Mouse (Mus musculus) embryonic facial prominence, embryonic 12.5 days (tissue): ENCODE measurements around the gene Hist1h3f. TPM values are rescaled to one million over a fixed set of nuclear protein-coding genes. Genes with fewer than 3 reads are reported as not detected.
"Not testable (repeated sequence)": the region's sequence is repeated elsewhere in the genome, so short reads cannot be mapped to it uniquely, and the experiment has no call there.

Source experiments
- ATAC-seq: fragments of 200-750 bp; cut with Nextera tagmentation; 2 replicates; pipeline ENCODE4 v1.8.0; 2017; ENCODE audit not compliant: insufficient number of reproducible peaks, insufficient read depth, low FRiP score, low TSS enrichment
- H3K27ac ChIP-seq: fragments of 300-500 bp; sonication (generic); 2 replicates; pipeline ENCODE4 v1.5.1; 2016; ENCODE audit warnings: mild to moderate bottlenecking
- H3K27me3 ChIP-seq: fragments of 300-500 bp; sonication (generic); 2 replicates; pipeline ENCODE4 v1.6.1; 2016; ENCODE audit warnings: mild to moderate bottlenecking, moderate library complexity
- H3K36me3 ChIP-seq: fragments of 300-500 bp; sonication (generic); 2 replicates; pipeline ENCODE4 v1.6.1; 2016; ENCODE audit warnings: mild to moderate bottlenecking
- H3K4me1 ChIP-seq: fragments of 300-500 bp; sonication (generic); 2 replicates; pipeline ENCODE4 v1.6.1; 2016
- H3K4me2 ChIP-seq: fragments of 300-500 bp; sonication (generic); replicated peaks from 2 replicates; pipeline ENCODE4 v1.6.1; 2016; ENCODE audit warnings: mild to moderate bottlenecking, moderate library complexity
- H3K4me3 ChIP-seq: fragments of 300-500 bp; sonication (generic); 2 replicates; pipeline ENCODE4 v1.5.1; 2016; ENCODE audit warnings: mild to moderate bottlenecking
- H3K9ac ChIP-seq: fragments of 300-500 bp; sonication (generic); 2 replicates; pipeline ENCODE4 v1.6.1; 2016; ENCODE audit warnings: mild to moderate bottlenecking, moderate library complexity
- H3K9me3 ChIP-seq: fragments of 300-500 bp; sonication (generic); 2 replicates; pipeline ENCODE4 v1.6.1; 2016; ENCODE audit warnings: mild to moderate bottlenecking, moderate library complexity
- WGBS: fragments of 180-500 bp; shearing (Covaris S2); methylation state at CpG from one replicate; pipeline ENCODE4 v1.1.7; 2016; 5-methylcytosine and 5-hydroxymethylcytosine counted together
- polyA plus RNA-seq: library from polyadenylated mRNA; unstranded; fragments of >200 nt; fragmentation: Nextera tagmentation; extraction: Ambion mirVana; gene quantifications from 2 replicates; pipeline ENCODE4 v1.2.1, GENCODE M21; 2016

The Hist1h3f gene
- polyA plus RNA-seq, 1 experiment from 2014 or later, result 2.3 TPM

DNA sequence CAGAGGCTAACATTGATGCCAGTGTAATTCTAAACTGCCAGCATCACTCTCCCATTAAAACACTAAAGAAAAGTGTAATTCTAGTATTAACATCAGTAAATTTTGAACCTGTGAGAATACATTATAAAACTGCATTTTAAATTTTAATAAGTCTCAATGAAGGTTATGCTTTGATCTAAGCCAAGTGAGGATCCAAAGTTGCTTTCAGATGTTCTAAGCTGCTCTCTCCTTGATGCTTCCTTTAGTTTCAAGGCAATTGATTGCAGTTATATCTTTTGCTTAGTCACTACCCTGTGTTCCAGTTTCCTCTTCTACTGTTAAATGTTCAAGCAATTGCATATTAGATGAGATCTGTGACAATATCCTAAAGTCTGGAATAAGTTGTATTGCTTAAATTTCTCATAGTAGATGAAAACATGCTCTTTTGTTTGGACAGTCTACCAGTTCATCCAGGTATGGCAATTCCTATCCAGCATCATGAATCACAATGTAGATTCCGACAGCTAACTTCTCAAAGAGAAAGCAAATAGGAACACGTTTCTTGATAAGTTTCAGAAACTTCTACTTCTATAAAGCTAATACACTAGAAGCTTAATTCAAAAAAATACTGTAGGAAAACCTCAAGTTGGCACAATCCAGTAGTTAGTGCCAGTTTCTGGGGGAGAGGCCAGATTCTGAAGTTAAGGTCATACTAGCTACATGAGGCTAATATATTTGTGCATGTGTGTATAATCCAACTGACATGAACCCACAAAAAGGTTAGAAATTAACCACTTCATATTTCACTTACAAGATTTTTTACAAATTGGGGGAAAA, 28.6 kb downstream of the Hist1h3f start:
- Histone ChIP-seq H3K36me3 (no peaks in the 10 kb centered on the region), H3K27ac (peak overlapping the region; percentile 96), H3K4me3 (peak overlapping the region; percentile 52), H3K27me3 (no peaks in the 10 kb centered on the region), H3K4me1 (peaks cover 19% of the 10 kb centered on the region; the same call in 1 of the 2 replicates), H3K9ac (peak overlapping the region; percentile 72), H3K4me2 (peak overlapping the region; percentile 74), H3K9me3 (no peaks in the 10 kb centered on the region)
- 37% methylated on average over 2 of the region's 2 CpGs for WGBS
- no peak for ATAC-seq

DNA sequence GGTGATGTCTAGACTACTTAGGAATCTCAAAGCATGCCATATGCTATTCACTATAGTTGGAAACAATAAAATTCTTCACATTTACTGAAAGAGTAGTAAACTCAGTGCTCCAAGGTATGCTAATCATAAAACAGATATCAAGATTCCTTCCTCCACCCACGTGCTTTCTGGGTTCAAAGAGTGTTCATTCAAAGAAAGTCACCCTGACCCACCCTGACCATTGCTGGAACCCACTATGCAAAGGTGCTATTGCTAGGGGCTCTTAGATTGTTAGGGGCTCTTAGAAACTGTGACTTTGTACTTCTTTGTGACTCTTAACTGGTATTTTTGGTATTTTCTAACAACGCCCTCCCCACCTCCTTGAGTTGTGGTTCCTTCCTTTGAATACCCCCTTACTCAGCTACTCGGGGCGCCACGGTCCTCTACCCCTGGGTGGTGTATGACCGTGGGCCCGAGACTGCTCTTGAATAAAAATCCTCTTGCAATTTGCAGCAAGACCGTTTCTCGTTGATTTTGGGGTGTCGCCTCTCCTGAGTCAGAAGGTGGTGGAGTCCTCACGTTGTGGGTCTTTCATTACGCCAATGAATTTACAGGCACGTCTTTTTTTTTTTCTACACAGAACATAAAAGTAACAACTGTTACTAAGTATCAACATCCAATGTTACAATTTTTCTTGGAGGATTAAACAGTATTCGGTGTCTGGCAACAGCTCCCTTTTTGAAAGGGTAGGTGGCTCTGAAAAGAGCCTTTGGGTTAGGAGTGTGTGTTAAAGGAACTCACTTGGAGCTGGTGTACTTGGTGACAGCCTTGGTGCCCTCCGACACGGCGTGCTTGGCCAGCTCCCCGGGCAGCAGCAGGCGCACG, 29.4 kb downstream of the Hist1h3f start:
- peak overlapping the region; percentile 96 for H3K27ac ChIP-seq
- 9% methylated on average over 20 of the region's 20 CpGs for WGBS
- H3K4me1 ChIP-seq, result peaks cover 19% of the 10 kb centered on the region; the same call in 1 of the 2 replicates
- H3K9me3 ChIP-seq, H3K27me3 ChIP-seq, H3K36me3 ChIP-seq, ATAC-seq: not testable (repeated sequence)
- H3K4me3 ChIP-seq, result peak overlapping the region; percentile 52
- peak overlapping the region; percentile 72 for H3K9ac ChIP-seq
- H3K4me2 ChIP-seq, result peak overlapping the region; percentile 74

DNA sequence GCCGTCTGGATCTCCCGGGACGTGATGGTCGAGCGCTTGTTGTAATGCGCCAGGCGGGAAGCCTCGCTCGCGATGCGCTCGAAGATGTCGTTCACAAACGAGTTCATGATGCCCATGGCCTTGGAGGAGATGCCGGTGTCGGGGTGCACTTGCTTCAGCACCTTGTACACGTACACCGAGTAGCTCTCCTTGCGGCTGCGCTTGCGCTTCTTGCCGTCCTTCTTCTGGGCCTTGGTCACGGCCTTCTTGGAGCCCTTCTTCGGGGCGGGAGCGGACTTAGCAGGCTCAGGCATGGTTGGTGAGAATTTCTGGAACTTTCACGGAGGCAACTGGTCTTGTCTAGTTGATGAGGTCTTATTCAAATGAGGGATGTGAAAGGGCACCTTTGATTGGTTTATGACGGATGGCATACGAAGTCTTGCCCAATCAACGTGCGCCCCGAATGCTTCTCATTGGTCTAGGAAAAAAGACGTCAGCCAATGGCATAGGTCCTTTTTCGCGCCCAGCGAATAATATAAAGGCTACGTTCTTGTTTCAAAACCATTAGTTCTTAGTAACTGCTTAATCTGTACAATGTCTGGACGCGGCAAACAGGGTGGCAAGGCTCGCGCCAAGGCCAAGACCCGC, 30.2 kb downstream of the Hist1h3f start, which contains the start of the genes Hist1h2bf and Hist1h2ad:
Hist1h2bf (minus strand) TSS at position 299 of the 627 bp plus-strand sequence.
Hist1h2ad (plus strand) TSS at position 484 of the 627 bp plus-strand sequence.
- peak within 1 kb of the TSS; percentile 75 for H3K4me2 ChIP-seq
- peaks cover 19% of the 10 kb centered on the region; the same call in 1 of the 2 replicates for H3K4me1 ChIP-seq
- peak; percentile 91 for ATAC-seq
- peak within 1 kb of the TSS; percentile 96 for H3K27ac ChIP-seq
- H3K36me3 ChIP-seq, H3K9me3 ChIP-seq, H3K27me3 ChIP-seq: not testable (repeated sequence)
- peak within 1 kb of the TSS; percentile 52 for H3K4me3 ChIP-seq
- H3K9ac ChIP-seq, result peak within 1 kb of the TSS; percentile 72
- under 1% methylated on average over 42 of the region's 42 CpGs for WGBS

- under 1% methylated on average over 13 of the region's 39 CpGs for WGBS
- peak overlapping the region; percentile 96 for H3K27ac ChIP-seq
- peak overlapping the region; percentile 52 for H3K4me3 ChIP-seq
- peak overlapping the region; percentile 75 for H3K4me2 ChIP-seq
- H3K9me3 ChIP-seq, H3K27me3 ChIP-seq, H3K36me3 ChIP-seq, ATAC-seq: not testable (repeated sequence)
- peaks cover 19% of the 10 kb centered on the region; the same call in 1 of the 2 replicates for H3K4me1 ChIP-seq
- peak overlapping the region; percentile 58; the same call in 1 of the 2 replicates for H3K9ac ChIP-seq
Observed at GRCm38 (mm10) chr13:23574546-23575170, 30.8 kb downstream of the Hist1h3f start.

DNA sequence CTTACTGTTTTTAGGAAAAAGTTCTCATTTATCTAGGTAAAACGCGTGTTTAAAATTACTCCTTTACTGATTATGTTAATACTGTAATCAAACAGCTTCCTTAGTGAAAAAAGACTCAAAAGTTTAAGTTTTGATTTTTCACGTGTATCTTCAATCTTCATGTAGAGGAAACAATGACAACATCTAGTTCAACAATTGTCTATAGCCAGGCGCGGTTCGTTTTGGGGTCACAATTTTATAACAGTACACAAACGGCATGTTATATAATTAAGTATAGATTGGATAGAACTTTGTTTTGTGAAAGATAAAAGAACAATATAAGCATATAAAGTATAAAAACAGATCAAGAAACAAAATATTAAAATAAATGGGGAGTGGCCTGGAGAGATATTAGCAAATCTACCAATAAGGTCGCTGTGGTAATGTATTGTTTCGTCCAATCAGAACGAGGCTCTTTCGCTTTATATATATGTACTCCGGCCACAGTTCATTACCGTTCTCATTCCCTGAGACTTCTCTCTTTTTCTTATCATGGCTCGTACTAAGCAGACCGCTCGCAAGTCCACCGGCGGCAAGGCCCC, 31.5 kb downstream of the Hist1h3f start, which contains the start of gene Hist1h3d:
Hist1h3d (plus strand) TSS at position 493 of the 581 bp plus-strand sequence.
- H3K4me2 ChIP-seq, result peak within 1 kb of the TSS; percentile 75
- no peaks in the 10 kb centered on the region for H3K9me3 ChIP-seq
- H3K27ac ChIP-seq, result peak within 1 kb of the TSS; percentile 90
- H3K36me3 ChIP-seq, result no peaks in the 10 kb centered on the region
- peak; percentile 58; the same call in 1 of the 2 replicates for ATAC-seq
- H3K27me3 ChIP-seq, result no peaks in the 10 kb centered on the region
- under 1% methylated on average over 18 of the region's 18 CpGs for WGBS
- H3K4me1 ChIP-seq, result peaks cover 15% of the 10 kb centered on the region; the same call in 1 of the 2 replicates
- peak within 1 kb of the TSS; percentile 51 for H3K4me3 ChIP-seq
- peak within 1 kb of the TSS; percentile 60 for H3K9ac ChIP-seq

GRCm38 (mm10) chr13:23575864-23576313, 32.0 kb downstream of the Hist1h3f start:
- H3K4me2 ChIP-seq, result peak overlapping the region; percentile 75
- not testable (repeated sequence) for H3K9me3 ChIP-seq, H3K36me3 ChIP-seq, H3K27me3 ChIP-seq, ATAC-seq
- peak overlapping the region; percentile 51 for H3K4me3 ChIP-seq
- H3K9ac ChIP-seq, result peak overlapping the region; percentile 60
- WGBS, result 0% methylated on average over 8 of the region's 40 CpGs
- H3K4me1 ChIP-seq, result peaks cover 15% of the 10 kb centered on the region; the same call in 1 of the 2 replicates
- H3K27ac ChIP-seq, result peak overlapping the region; percentile 89

- H3K36me3 ChIP-seq, result no peaks in the 10 kb centered on the region
- peaks cover 15% of the 10 kb centered on the region; the same call in 1 of the 2 replicates for H3K4me1 ChIP-seq
- ATAC-seq, result no peak
- H3K27me3 ChIP-seq, result no peaks in the 10 kb centered on the region
- H3K4me3 ChIP-seq, result peak overlapping the region; percentile 51
- peak overlapping the region; percentile 60 for H3K9ac ChIP-seq
- peak overlapping the region; percentile 89 for H3K27ac ChIP-seq
- WGBS, result 3% methylated on average over 7 of the region's 7 CpGs
- H3K4me2 ChIP-seq, result peak overlapping the region; percentile 75
- no peaks in the 10 kb centered on the region for H3K9me3 ChIP-seq
Observed at GRCm38 (mm10) chr13:23576351-23576881, 32.6 kb downstream of the Hist1h3f start.

- H3K27ac ChIP-seq, result peak overlapping the region; percentile 89
- H3K27me3 ChIP-seq, result no peaks in the 10 kb centered on the region
- 40% methylated on average over 6 of the region's 6 CpGs for whole genome bisulfite sequencing
- H3K9ac ChIP-seq, result peak overlapping the region; percentile 60
- peak overlapping the region; percentile 75 for H3K4me2 ChIP-seq
- peaks cover 18% of the 10 kb centered on the region; the same call in 1 of the 2 replicates for H3K4me1 ChIP-seq
- ATAC-seq, result no peak
- no peaks in the 10 kb centered on the region for H3K9me3 ChIP-seq
- peak overlapping the region; percentile 51 for H3K4me3 ChIP-seq
- H3K36me3 ChIP-seq, result no peaks in the 10 kb centered on the region
Observed at GRCm38 (mm10) chr13:23576906-23577639, 33.2 kb downstream of the Hist1h3f start.

GRCm38 (mm10) chr13:23577835-23578234, 34.0 kb downstream of the Hist1h3f start:
- H3K4me1 ChIP-seq, result peaks cover 19% of the 10 kb centered on the region
- no peaks in the 10 kb centered on the region for H3K36me3 ChIP-seq
- no peaks in the 10 kb centered on the region for H3K9me3 ChIP-seq
- no peak for ATAC-seq
- H3K9ac ChIP-seq, result no peak overlapping the region
- H3K27ac ChIP-seq, result no peak overlapping the region
- no peaks in the 10 kb centered on the region for H3K27me3 ChIP-seq
- H3K4me2 ChIP-seq, result no peak overlapping the region
- no peak overlapping the region for H3K4me3 ChIP-seq
- 85% methylated on average over 1 of the region's 1 CpGs for WGBS
